Mouse (Mus musculus) liver, postnatal 0 days (tissue): Measurements from ENCODE around the gene Rapgefl1. TPM values are rescaled to one million over a fixed set of nuclear protein-coding genes. Genes with fewer than 3 reads are reported as not detected.
A peak's percentile ranks its signal among the peaks of the same experiment; 100 is the strongest.

Experiments
- ATAC-seq: fragments of 200-750 bp; cut with Nextera tagmentation; 2 replicates; pipeline ENCODE4 v1.8.0; 2017; ENCODE audit warnings: mild to moderate bottlenecking, moderate library complexity
- DNase-seq: peaks from one replicate; pipeline ENCODE4 v3.0.0-alpha.2; 2016
- H3K27ac ChIP-seq: fragments of 300-500 bp; sonication (generic); 2 replicates; pipeline ENCODE4 v1.5.1; 2014; ENCODE audit warnings: antibody characterized with exemption, moderate library complexity, mild to moderate bottlenecking, low read depth
- H3K27me3 ChIP-seq: fragments of 300-500 bp; sonication (generic); 2 replicates; pipeline ENCODE4 v1.6.1; 2014; ENCODE audit warnings: low read length, control low read depth, mixed read lengths; ENCODE audit not compliant: insufficient read depth
- H3K36me3 ChIP-seq: fragments of 300-500 bp; sonication (generic); replicated peaks from 2 replicates; pipeline ENCODE4 v1.6.1; 2014; ENCODE audit warnings: mild to moderate bottlenecking, control low read depth, low read length, moderate library complexity, mixed read lengths; ENCODE audit not compliant: insufficient read depth
- H3K4me1 ChIP-seq: fragments of 300-500 bp; sonication (generic); 2 replicates; pipeline ENCODE4 v1.6.1; 2014; ENCODE audit warnings: antibody characterized with exemption, mild to moderate bottlenecking, control low read depth; ENCODE audit not compliant: insufficient read depth
- H3K4me2 ChIP-seq: fragments of 300-500 bp; sonication (generic); 2 replicates; pipeline ENCODE4 v1.6.1; 2014; ENCODE audit warnings: low read depth, mild to moderate bottlenecking, low read length, moderate library complexity, mixed read lengths
- H3K4me3 ChIP-seq: fragments of 300-500 bp; sonication (generic); 2 replicates; pipeline ENCODE4 v1.5.1; 2014; ENCODE audit warnings: low read depth, low read length
- H3K9ac ChIP-seq: fragments of 300-500 bp; sonication (generic); replicated peaks from 2 replicates; pipeline ENCODE4 v1.6.1; 2014; ENCODE audit warnings: mild to moderate bottlenecking, moderate library complexity
- H3K9me3 ChIP-seq: fragments of 300-500 bp; sonication (generic); 2 replicates; pipeline ENCODE4 v1.6.1; 2016; ENCODE audit warnings: mild to moderate bottlenecking, control low read depth, low read length, mixed read lengths
- CTCF ChIP-seq: sonication (generic); IDR thresholded peaks from 2 replicates; pipeline ENCODE4 v1.5.1; 2016; ENCODE audit warnings: antibody characterized with exemption, low read depth
- EP300 ChIP-seq: IDR thresholded peaks from 2 replicates; pipeline ENCODE4 v1.6.1; 2016; ENCODE audit warnings: antibody characterized with exemption, low read depth, mild to moderate bottlenecking
- WGBS: fragments of 180-500 bp; shearing (Covaris S2); extraction: QIAGEN DNeasy Blood & Tissue Kit; methylation state at CpG from one replicate; pipeline ENCODE4 v1.1.7; 2014; ENCODE audit not compliant: insufficient replicate concordance; 5-methylcytosine and 5-hydroxymethylcytosine counted together
- polyA plus RNA-seq: library from polyadenylated mRNA; unstranded; fragments of >200 nt; fragmentation: Nextera tagmentation; extraction: Ambion mirVana; gene quantifications from 2 replicates; pipeline ENCODE4 v1.2.1, GENCODE M21; 2015

Gene Rapgefl1
- polyA plus RNA-seq, 1 experiment from 2014 or later = 0.21 TPM

DNA sequence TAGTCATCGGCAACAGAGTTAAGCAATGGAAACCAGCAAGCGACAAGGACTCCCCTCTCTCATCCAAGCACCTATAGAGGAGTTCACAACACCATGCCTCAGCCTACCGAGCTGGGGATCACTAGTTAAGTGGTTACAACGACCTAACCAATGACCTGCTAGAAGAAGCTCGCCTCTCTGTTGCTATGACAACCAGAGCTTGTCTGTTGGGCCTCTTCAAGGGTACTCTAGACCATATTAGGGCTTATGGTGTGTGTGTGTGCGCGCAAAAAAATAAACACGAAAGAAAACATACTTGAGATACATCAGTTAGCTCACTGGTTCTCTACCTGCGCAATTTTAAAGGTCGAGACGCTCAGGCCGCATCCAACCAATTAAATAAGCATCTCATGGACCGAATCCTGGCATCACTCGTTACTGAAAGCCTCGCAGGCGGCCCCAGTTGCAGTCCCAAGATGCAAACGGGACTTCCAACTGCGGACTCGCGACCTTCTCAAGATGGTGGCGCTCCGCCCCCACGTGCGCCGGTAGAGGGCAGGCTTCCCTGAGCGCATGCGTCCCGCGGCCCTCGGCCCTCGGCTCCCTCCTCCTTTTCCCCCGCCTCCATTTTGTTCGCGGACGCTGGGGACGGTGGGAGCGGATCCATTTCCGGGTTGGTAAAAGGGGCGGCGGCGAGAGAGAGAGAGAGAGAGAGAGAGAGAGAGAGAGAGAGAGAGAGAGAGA lies 26.6 kb downstream of the Rapgefl1 start, which contains the start of gene Wipf2:
Wipf2 (plus strand) TSS at position 611 of the 723 bp plus-strand sequence.
- H3K4me3 ChIP-seq = peak within 1 kb of the TSS; percentile 94
- TF ChIP-seq EP300 (no peak), CTCF (peak; percentile 93)
- ATAC-seq (peak; percentile 93), DNase-seq (peak; percentile 96)
- H3K9ac ChIP-seq = peak within 1 kb of the TSS; percentile 91
- peaks cover 8% of the 10 kb centered on the region for H3K4me1 ChIP-seq
- H3K27me3 ChIP-seq = no peaks in the 10 kb centered on the region
- peaks cover 18% of the 10 kb centered on the region for H3K36me3 ChIP-seq
- H3K9me3 ChIP-seq = no peaks in the 10 kb centered on the region
- peak within 1 kb of the TSS; percentile 90 for H3K4me2 ChIP-seq
- H3K27ac ChIP-seq = peak within 1 kb of the TSS; percentile 94
- WGBS = 8% methylated on average over 34 of the region's 41 CpGs

DNA sequence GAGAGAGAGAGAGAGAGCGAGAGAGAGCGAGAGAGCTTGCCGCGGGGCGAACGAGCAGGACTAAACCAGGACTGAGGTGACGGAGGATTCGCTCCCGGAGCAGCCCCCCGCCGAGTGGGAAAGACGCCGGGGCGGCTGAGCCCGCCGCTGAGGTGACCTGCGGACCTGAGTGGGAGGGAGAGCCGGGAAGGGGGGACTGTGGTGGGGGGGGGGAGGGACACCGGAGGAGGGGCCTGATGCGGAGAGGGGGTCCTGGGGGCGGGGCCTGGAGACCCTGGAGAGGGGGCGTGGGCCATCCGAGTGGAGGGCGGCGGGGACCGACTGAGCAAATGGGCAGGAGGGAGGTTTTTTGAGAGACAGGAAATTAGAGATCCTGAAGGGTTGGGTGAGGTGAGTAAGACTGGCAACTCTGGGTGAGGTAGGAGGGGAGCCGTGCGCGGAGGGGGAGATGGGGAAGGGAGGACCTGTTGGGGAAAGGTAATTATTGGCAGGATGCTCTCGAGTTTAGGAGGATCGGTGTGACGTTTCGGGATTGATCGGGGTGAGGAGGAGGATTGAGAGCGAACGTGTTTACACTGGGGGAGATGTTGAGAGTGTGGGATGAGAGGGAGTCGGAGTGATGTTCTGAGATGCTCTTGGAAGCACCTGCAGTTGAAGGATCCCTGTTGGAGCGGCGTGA lies 27.3 kb downstream of the Rapgefl1 start:
- no peaks in the 10 kb centered on the region for H3K9me3 ChIP-seq
- peaks cover 8% of the 10 kb centered on the region for H3K4me1 ChIP-seq
- TF ChIP-seq CTCF (no peak), EP300 (no peak)
- ATAC-seq (peak; percentile 70), DNase-seq (peak; percentile 61)
- H3K27me3 ChIP-seq = no peaks in the 10 kb centered on the region
- peak overlapping the region; percentile 90 for H3K4me2 ChIP-seq
- H3K36me3 ChIP-seq = peaks cover 20% of the 10 kb centered on the region
- peak overlapping the region; percentile 94 for H3K27ac ChIP-seq
- under 1% methylated on average over 36 of the region's 39 CpGs for WGBS
- H3K9ac ChIP-seq = peak overlapping the region; percentile 91
- peak overlapping the region; percentile 94 for H3K4me3 ChIP-seq

DNA sequence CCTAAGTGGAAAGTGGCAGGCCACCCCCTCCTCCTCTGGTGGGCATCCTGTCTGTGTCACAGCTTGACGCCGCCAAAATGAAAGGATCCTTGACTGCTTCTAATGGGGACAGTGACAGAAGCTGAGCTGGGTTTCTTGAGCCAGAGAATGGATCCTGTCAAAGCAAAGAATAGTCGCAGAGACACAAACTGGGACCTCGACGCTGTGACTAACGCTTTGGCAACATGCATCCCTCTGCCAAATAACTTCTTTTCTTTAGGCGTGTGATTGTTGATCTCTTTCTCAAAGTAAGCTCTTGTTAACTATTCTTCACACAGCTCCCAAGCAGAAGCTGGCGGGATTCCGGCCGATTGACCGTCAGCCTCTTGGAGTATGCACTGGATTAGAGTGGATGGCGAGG lies 30.7 kb downstream of the Rapgefl1 start:
- DNase-seq = no peak
- H3K4me2 ChIP-seq = no peak overlapping the region
- 88% methylated on average over 12 of the region's 12 CpGs for WGBS
- H3K9ac ChIP-seq = no peak overlapping the region
- ATAC-seq = no peak
- H3K4me3 ChIP-seq = no peak overlapping the region
- peaks cover 8% of the 10 kb centered on the region for H3K4me1 ChIP-seq
- TF ChIP-seq CTCF (no peak), EP300 (no peak)
- H3K9me3 ChIP-seq = no peaks in the 10 kb centered on the region
- H3K27ac ChIP-seq = no peak overlapping the region
- H3K36me3 ChIP-seq = peaks cover 24% of the 10 kb centered on the region
- no peaks in the 10 kb centered on the region for H3K27me3 ChIP-seq

DNA sequence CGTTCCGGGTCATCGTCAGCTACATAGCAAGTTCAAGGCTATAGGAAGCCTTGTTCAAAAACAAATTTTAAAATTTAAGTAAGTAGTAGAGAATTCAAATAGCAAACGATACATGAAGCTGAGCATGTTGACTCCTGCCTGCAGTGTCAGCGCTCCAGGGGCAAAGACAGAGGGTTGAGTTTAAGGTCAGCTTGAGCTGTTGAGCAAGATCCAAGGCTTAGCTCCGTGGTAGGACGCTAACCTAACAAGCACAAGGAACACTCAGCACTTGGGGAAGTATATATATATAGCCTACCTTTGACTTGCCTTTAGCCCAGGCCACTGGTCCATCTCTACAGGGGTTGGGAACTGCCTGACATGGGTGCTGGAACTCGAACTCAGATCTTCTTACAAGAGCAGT lies 33.3 kb downstream of the Rapgefl1 start:
- Histone ChIP-seq H3K4me3 (no peak overlapping the region), H3K9me3 (no peaks in the 10 kb centered on the region), H3K4me1 (peaks cover 5% of the 10 kb centered on the region; the same call in 1 of the 2 replicates), H3K9ac (no peak overlapping the region), H3K27ac (no peak overlapping the region), H3K36me3 (peaks cover 25% of the 10 kb centered on the region), H3K4me2 (no peak overlapping the region), H3K27me3 (no peaks in the 10 kb centered on the region)
- no peak for DNase-seq
- WGBS = 73% methylated on average over 8 of the region's 8 CpGs
- ATAC-seq = no peak
- TF ChIP-seq CTCF (no peak), EP300 (no peak)

DNA sequence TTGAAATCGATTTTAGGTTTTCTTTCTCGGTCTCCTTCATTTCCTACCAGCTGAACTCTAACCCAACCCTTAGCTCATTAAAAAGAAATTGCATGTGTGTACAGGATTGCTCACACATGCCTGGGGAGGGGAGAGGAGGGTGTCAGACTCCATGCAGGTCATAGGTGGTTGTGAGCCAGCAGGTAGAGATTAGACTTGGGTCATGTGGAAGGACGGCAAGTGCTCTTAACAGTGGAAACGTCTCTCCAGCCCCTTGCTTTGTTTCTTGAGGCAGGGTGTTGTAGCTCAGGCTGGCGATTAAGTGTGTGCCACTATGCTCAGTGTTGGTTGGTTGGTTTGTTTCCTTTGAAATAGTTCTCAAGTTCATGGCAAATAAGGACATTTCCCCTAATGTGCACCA lies 34.2 kb downstream of the Rapgefl1 start:
- H3K36me3 ChIP-seq = peaks cover 30% of the 10 kb centered on the region
- peaks cover 5% of the 10 kb centered on the region; the same call in 1 of the 2 replicates for H3K4me1 ChIP-seq
- 79% methylated on average over 5 of the region's 5 CpGs for WGBS
- no peak overlapping the region for H3K4me2 ChIP-seq
- no peak overlapping the region for H3K27ac ChIP-seq
- no peak for DNase-seq
- TF ChIP-seq CTCF = no peak
- TF ChIP-seq EP300 = no peak
- no peak for ATAC-seq
- H3K9me3 ChIP-seq = no peaks in the 10 kb centered on the region
- H3K4me3 ChIP-seq = no peak overlapping the region
- no peak overlapping the region for H3K9ac ChIP-seq
- H3K27me3 ChIP-seq = no peaks in the 10 kb centered on the region

DNA sequence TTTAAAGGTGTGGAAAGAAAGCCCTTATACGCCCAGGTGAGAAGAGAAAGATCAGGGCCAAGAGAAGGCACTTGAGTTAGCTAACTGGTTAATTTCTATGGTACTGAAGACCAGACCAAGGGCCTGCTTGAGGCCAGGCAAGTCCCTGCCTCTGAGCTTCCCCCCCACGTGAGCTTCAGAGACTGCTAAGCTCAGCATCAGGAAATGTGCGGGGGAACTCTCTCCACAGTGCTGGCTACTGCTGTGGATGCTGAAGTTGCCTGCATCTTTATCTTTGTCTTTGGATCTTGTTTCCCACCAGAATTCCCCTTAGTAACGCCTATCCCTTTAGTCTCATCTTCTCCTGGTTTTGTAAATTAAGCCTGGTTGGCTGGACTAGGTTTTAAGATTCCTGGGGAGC lies 34.8 kb downstream of the Rapgefl1 start:
- no peak overlapping the region for H3K4me2 ChIP-seq
- H3K4me3 ChIP-seq = no peak overlapping the region
- H3K27me3 ChIP-seq = no peaks in the 10 kb centered on the region
- DNase-seq = no peak
- H3K27ac ChIP-seq = no peak overlapping the region
- ATAC-seq = no peak
- H3K9ac ChIP-seq = no peak overlapping the region
- no peaks in the 10 kb centered on the region for H3K9me3 ChIP-seq
- TF ChIP-seq EP300 = no peak
- no peak for TF ChIP-seq CTCF
- peaks cover 5% of the 10 kb centered on the region; the same call in 1 of the 2 replicates for H3K4me1 ChIP-seq
- 72% methylated on average over 4 of the region's 4 CpGs for WGBS
- H3K36me3 ChIP-seq = peaks cover 26% of the 10 kb centered on the region
